Mouse (Mus musculus): Measurements from ENCODE around the gene Rnaseh1. TPM values are rescaled to one million over a fixed set of nuclear protein-coding genes. Genes with fewer than 3 reads are reported as not detected.
A peak's percentile ranks its signal among the peaks of the same experiment; 100 is the strongest.

Gene Rnaseh1
- polyA plus RNA-seq, 1 experiment from 2014 or later: 16.7 TPM

- Histone ChIP-seq H3K27ac (no peak overlapping the region), H3K4me3 (ENCODE audit: inconsistent target) (no peak overlapping the region), H3K79me2 (ENCODE audit: inconsistent target) (peaks cover 13% of the 10 kb centered on the region), H3K36me3 (ENCODE audit: inconsistent target) (peaks cover 37% of the 10 kb centered on the region)
- WGBS (ENCODE audit: missing documents): 100% methylated on average over 2 of the region's 2 CpGs
Measured at GRCm38 (mm10) chr12:28628436-28628835, 21.0 kb upstream of the Rnaseh1 start.

DNA sequence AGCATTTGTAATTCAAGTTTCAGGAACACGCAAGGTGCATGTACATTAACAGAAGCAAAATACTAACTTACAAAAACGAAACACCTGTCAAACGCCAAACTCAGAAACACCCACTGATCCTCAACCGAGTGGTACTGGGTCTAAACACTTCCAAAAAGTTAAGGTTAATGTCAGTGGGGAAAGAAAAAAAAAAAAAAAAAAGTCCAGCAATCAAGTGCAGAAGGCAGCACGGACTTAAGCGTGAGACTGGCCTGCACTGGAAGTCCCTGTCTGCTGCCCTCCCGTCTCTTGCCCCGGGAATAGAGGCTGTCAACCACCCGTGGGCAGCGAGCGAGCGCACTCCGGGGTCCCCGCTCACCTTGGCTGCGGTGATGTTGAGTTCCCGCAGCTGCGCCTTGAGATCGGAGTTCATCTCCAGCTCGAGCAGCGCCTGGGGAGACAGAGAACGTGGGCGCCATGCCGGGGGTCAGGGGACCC is 14.3 kb upstream of the Rnaseh1 start:
- Histone ChIP-seq H3K4me3 (ENCODE audit: inconsistent target) (peak overlapping the region; percentile 77), H3K79me2 (ENCODE audit: inconsistent target) (peaks cover 35% of the 10 kb centered on the region), H3K27ac (peak overlapping the region; percentile 67), H3K36me3 (ENCODE audit: inconsistent target) (peaks cover 38% of the 10 kb centered on the region)
- WGBS (ENCODE audit: missing documents): 2% methylated on average over 23 of the region's 23 CpGs

DNA sequence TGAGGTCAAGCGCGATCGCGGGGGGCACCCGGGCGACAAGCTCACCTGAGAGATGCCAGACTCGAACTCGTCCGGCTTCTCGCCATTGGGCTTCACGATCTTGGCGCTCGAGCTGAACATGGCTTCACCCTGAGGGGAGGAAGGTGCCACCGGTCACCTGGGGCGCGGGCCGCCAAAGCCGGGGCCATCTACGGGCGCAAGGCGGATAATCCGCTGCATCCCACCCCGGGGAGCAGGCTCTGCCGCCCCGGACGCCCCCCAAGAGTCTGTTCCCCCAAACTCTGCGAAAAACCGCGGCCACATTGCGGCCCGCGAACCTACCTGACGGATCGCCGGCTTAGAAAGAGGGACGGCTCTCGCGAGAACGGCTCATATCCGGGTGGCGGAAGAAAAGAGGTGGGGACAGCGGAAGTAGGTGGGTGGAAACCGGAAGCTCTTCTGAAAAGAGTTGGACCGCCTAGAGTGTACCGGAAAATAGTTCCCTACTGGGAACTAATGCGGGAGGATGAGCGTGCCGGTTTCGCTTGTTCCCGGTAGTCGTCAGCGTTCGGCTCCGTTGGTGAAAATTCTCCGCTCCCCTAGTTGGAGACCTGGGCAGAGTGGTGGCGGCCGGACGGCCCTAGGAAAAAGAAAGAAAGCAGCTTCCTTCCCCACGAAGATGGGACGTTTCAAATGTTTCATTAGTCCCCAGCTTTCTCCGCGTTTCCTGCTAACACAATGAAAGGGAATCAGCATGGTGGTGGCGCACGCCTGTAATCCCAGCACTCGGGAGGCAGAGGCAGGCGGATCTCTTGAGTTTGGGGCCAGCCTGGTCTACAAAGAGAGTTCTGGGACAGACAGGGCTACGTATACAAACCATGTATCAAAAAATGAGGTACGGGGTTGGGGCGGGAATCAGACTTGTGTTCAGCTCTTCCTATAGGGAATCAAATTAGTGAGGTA is 13.6 kb upstream of the Rnaseh1 start, which contains the start of gene Rps7:
Gene Rps7 (minus strand): TSS at position 419 of the 942 bp plus-strand sequence.
- WGBS (ENCODE audit: missing documents): 6% methylated on average over 67 of the region's 69 CpGs
- peaks cover 31% of the 10 kb centered on the region for H3K36me3 ChIP-seq (ENCODE audit: inconsistent target)
- peak within 1 kb of the TSS; percentile 67 for H3K27ac ChIP-seq
- peak within 1 kb of the TSS; percentile 77 for H3K4me3 ChIP-seq (ENCODE audit: inconsistent target)
- H3K79me2 ChIP-seq (ENCODE audit: inconsistent target): peaks cover 35% of the 10 kb centered on the region

- Histone ChIP-seq H3K4me3 (ENCODE audit: inconsistent target) (peak overlapping the region; percentile 77), H3K36me3 (ENCODE audit: inconsistent target) (peaks cover 24% of the 10 kb centered on the region), H3K79me2 (ENCODE audit: inconsistent target) (peaks cover 35% of the 10 kb centered on the region), H3K27ac (peak overlapping the region; percentile 67)
- WGBS (ENCODE audit: missing documents): 87% methylated on average over 5 of the region's 6 CpGs
Measured at GRCm38 (mm10) chr12:28636543-28636942, 12.9 kb upstream of the Rnaseh1 start.

DNA sequence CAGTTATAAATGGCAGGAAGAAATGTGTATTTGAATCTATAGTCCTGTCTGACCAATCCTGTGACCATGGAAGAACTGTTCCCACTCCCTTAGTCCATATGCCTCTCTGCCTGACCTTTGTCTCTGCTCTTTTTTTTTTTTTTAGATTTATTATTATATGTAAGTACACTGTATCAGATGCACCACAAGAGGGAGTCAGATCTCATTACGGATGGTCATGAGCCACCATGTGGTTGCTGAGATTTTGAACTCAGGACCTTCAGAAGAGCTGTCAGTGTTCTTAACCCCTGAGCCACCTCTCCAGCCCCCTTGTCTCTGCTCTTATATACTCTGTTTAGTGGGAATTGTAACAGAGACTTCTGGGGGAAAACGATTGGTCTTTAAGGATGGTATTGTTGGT is 10.6 kb upstream of the Rnaseh1 start:
- Histone ChIP-seq H3K79me2 (ENCODE audit: inconsistent target) (peaks cover 19% of the 10 kb centered on the region), H3K4me3 (ENCODE audit: inconsistent target) (no peak overlapping the region), H3K36me3 (ENCODE audit: inconsistent target) (peaks cover 2% of the 10 kb centered on the region; the same call in 1 of the 2 replicates), H3K27ac (no peak overlapping the region)
- WGBS (ENCODE audit: missing documents): 61% methylated on average over 2 of the region's 2 CpGs

DNA sequence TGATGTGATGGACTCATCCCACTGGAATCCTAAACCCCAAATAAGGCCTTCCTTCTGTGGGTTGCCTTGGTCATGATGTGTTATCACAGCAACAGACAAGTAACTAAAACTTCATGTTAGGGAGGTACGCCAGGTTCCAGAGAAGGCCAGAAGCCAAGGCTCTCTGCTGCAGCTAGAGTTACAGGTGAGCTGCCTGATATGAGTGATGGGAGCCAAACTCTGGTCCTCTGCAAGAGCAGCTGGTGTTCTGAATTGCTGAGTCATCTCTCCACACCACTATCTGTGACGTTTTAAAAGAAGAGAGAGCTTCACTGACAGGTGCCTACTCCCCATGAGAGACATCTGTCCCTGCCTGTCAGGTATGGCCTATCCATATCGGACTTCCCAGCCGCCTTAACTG is 13.2 kb downstream of the Rnaseh1 start:
- no peaks in the 10 kb centered on the region for H3K79me2 ChIP-seq (ENCODE audit: inconsistent target)
- H3K27ac ChIP-seq: no peak overlapping the region
- H3K36me3 ChIP-seq (ENCODE audit: inconsistent target): peaks cover 26% of the 10 kb centered on the region
- no peak overlapping the region for H3K4me3 ChIP-seq (ENCODE audit: inconsistent target)
- 75% methylated on average over 2 of the region's 4 CpGs for WGBS (ENCODE audit: missing documents)

DNA sequence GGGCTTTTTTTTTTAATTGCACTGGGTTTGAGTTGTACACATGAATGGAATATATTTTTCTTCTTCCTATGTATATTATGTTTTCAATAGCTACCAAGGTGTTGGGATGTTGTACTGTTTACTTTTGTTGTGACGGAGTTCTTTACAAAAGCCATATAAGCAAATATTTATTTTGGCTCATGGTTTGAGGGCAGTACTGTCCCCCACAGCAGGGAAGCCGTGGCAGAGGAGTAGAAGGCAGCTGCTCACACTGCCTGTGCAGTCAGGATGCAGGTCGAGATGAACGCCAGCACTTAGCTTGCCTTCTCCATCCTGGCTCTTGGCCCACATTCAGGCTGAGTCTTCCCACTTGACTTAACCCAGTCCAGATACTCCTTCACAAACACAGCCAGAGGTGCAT is 17.3 kb downstream of the Rnaseh1 start:
- 88% methylated on average over 4 of the region's 4 CpGs for WGBS (ENCODE audit: missing documents)
- Histone ChIP-seq H3K36me3 (ENCODE audit: inconsistent target) (no peaks in the 10 kb centered on the region), H3K4me3 (ENCODE audit: inconsistent target) (no peak overlapping the region), H3K27ac (no peak overlapping the region), H3K79me2 (ENCODE audit: inconsistent target) (no peaks in the 10 kb centered on the region)

GRCm38 (mm10) chr12:28667287-28667686 is 17.9 kb downstream of the Rnaseh1 start:
- Histone ChIP-seq H3K79me2 (ENCODE audit: inconsistent target) (no peaks in the 10 kb centered on the region), H3K36me3 (ENCODE audit: inconsistent target) (no peaks in the 10 kb centered on the region), H3K4me3 (ENCODE audit: inconsistent target) (no peak overlapping the region), H3K27ac (no peak overlapping the region)
- 44% methylated on average over 7 of the region's 8 CpGs for WGBS (ENCODE audit: missing documents)

- peaks cover 34% of the 10 kb centered on the region for H3K79me2 ChIP-seq (ENCODE audit: inconsistent target)
- H3K36me3 ChIP-seq (ENCODE audit: inconsistent target): peaks cover 8% of the 10 kb centered on the region; the same call in 1 of the 2 replicates
- H3K4me3 ChIP-seq (ENCODE audit: inconsistent target): peak overlapping the region; percentile 64; the same call in 1 of the 2 replicates
- 80% methylated on average over 8 of the region's 10 CpGs for WGBS (ENCODE audit: missing documents)
- H3K27ac ChIP-seq: no peak overlapping the region
Measured at GRCm38 (mm10) chr12:28674038-28674720, 24.8 kb downstream of the Rnaseh1 start.

GRCm38 (mm10) chr12:28675121-28675924 is 25.9 kb downstream of the Rnaseh1 start, which contains the start of gene Adi1:
TSS of gene Adi1 (plus strand) at chr12:28675231.
- Histone ChIP-seq H3K79me2 (ENCODE audit: inconsistent target) (peaks cover 34% of the 10 kb centered on the region), H3K36me3 (ENCODE audit: inconsistent target) (peaks cover 19% of the 10 kb centered on the region; the same call in 1 of the 2 replicates), H3K27ac (peak within 1 kb of the TSS; percentile 87), H3K4me3 (ENCODE audit: inconsistent target) (peak within 1 kb of the TSS; percentile 64)
- 1% methylated on average over 47 of the region's 53 CpGs for WGBS (ENCODE audit: missing documents)

GRCm38 (mm10) chr12:28675925-28676209 is 26.5 kb downstream of the Rnaseh1 start:
- WGBS (ENCODE audit: missing documents): 61% methylated on average over 5 of the region's 5 CpGs
- Histone ChIP-seq H3K4me3 (ENCODE audit: inconsistent target) (peak overlapping the region; percentile 64), H3K36me3 (ENCODE audit: inconsistent target) (peaks cover 24% of the 10 kb centered on the region; the same call in 1 of the 2 replicates), H3K27ac (peak overlapping the region; percentile 87), H3K79me2 (ENCODE audit: inconsistent target) (peaks cover 34% of the 10 kb centered on the region)

GRCm38 (mm10) chr12:28684674-28685073 is 35.3 kb downstream of the Rnaseh1 start:
- 100% methylated on average over 1 of the region's 1 CpGs for WGBS (ENCODE audit: missing documents)
- H3K36me3 ChIP-seq (ENCODE audit: inconsistent target): peaks cover 39% of the 10 kb centered on the region
- H3K4me3 ChIP-seq (ENCODE audit: inconsistent target): no peak overlapping the region
- H3K27ac ChIP-seq: no peak overlapping the region
- H3K79me2 ChIP-seq (ENCODE audit: inconsistent target): no peaks in the 10 kb centered on the region

- peaks cover 40% of the 10 kb centered on the region for H3K36me3 ChIP-seq (ENCODE audit: inconsistent target)
- no peak overlapping the region for H3K4me3 ChIP-seq (ENCODE audit: inconsistent target)
- no peak overlapping the region for H3K27ac ChIP-seq
- H3K79me2 ChIP-seq (ENCODE audit: inconsistent target): no peaks in the 10 kb centered on the region
- 92% methylated on average over 3 of the region's 3 CpGs for WGBS (ENCODE audit: missing documents)
Measured at GRCm38 (mm10) chr12:28685771-28686170, 36.4 kb downstream of the Rnaseh1 start.

DNA sequence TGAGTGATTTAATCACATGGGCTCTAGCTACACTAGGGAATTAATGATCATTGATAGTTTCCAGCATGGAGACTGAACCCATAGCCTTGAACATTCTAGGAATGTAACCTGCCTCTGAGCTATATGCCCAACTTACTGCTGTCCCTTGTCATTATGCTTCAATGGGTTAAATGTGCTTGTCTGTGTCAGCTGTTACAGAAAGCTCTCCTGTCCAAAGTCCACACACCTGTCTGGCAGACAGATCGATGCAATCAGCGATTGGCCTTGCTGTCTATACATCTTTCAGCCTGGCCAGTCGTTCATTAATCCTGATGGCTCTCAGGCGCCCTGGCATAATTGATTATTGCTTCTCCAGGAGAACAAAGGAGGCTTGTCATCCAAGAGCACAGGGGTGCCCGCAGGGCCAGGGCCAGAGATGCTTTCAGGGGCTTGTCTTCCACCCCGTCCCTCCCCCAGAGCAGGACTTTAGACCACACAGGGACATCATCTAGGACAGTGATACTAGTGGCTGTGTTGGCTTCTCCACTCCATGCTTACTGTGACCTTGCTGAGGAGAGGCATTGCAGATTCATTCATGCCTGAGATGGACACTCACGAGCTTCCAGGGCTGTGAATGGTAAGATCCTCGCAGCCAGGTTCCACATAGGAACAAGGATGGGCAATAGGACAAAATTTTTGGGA is 36.9 kb downstream of the Rnaseh1 start:
- peaks cover 40% of the 10 kb centered on the region for H3K36me3 ChIP-seq (ENCODE audit: inconsistent target)
- H3K27ac ChIP-seq: no peak overlapping the region

More for the DNA sequence above, 36.9 kb downstream of the Rnaseh1 start:
- Histone ChIP-seq H3K79me2 (ENCODE audit: inconsistent target) (no peaks in the 10 kb centered on the region), H3K4me3 (ENCODE audit: inconsistent target) (no peak overlapping the region)
- 93% methylated on average over 8 of the region's 8 CpGs for WGBS (ENCODE audit: missing documents)

All from macrophage (primary cell).